Mouse (Mus musculus) heart, embryonic 16.5 days (tissue): ENCODE results near the gene Pla2g4a. TPM values are rescaled to one million over a fixed set of nuclear protein-coding genes. Genes with fewer than 3 reads are reported as not detected.
"Not testable (repeated sequence)": the region's sequence is repeated elsewhere in the genome, so short reads cannot be mapped to it uniquely, and the experiment has no call there.

ENCODE experiments used
- ATAC-seq: fragments of 200-750 bp; cut with Nextera tagmentation; replicated peaks from 2 replicates; pipeline ENCODE4 v1.8.0; 2017; ENCODE audit warnings: moderate number of reproducible peaks; ENCODE audit not compliant: insufficient read depth, low FRiP score; ENCODE audit errors: extremely low read depth
- H3K27ac ChIP-seq: fragments of 300-500 bp; sonication (generic); 2 replicates; pipeline ENCODE4 v1.5.1; 2014; ENCODE audit warnings: mild to moderate bottlenecking, low read length, control low read depth, moderate library complexity
- H3K27me3 ChIP-seq: fragments of 300-500 bp; sonication (generic); 2 replicates; pipeline ENCODE4 v1.6.1; 2014; ENCODE audit warnings: low read length, mixed read lengths; ENCODE audit not compliant: control insufficient read depth, insufficient read depth
- H3K36me3 ChIP-seq: fragments of 300-500 bp; sonication (generic); 2 replicates; pipeline ENCODE4 v1.6.1; 2014; ENCODE audit not compliant: control insufficient read depth, insufficient read depth
- H3K4me1 ChIP-seq: fragments of 300-500 bp; sonication (generic); 2 replicates; pipeline ENCODE4 v1.6.1; 2014; ENCODE audit warnings: low read length, mixed read lengths; ENCODE audit not compliant: control insufficient read depth, insufficient read depth
- H3K4me2 ChIP-seq: fragments of 300-500 bp; sonication (generic); 2 replicates; pipeline ENCODE4 v1.6.1; 2014; ENCODE audit warnings: low read depth, mild to moderate bottlenecking, control low read depth, low read length
- H3K4me3 ChIP-seq: fragments of 300-500 bp; sonication (generic); 2 replicates; pipeline ENCODE4 v1.5.1; 2014; ENCODE audit warnings: mild to moderate bottlenecking, control low read depth, low read length
- H3K9ac ChIP-seq: fragments of 300-500 bp; sonication (generic); 2 replicates; pipeline ENCODE4 v1.6.1; 2014; ENCODE audit warnings: low read length, control low read depth
- H3K9me3 ChIP-seq: fragments of 300-500 bp; sonication (generic); replicated peaks from 2 replicates; pipeline ENCODE4 v1.6.1; 2016; ENCODE audit warnings: low read length; ENCODE audit not compliant: control insufficient read depth
- WGBS: fragments of 180-500 bp; shearing (Covaris S2); extraction: QIAGEN DNeasy Blood & Tissue Kit; methylation state at CpG from one replicate; pipeline ENCODE4 v1.1.7; 2014; 5-methylcytosine and 5-hydroxymethylcytosine counted together
- polyA plus RNA-seq: library from polyadenylated mRNA; unstranded; fragments of >200 nt; fragmentation: Nextera tagmentation; extraction: Ambion mirVana; gene quantifications from 2 replicates; pipeline ENCODE4 v1.2.1, GENCODE M21; 2015

Pla2g4a gene
- polyA plus RNA-seq, 1 experiment from 2014 or later, result 6.9 TPM

GRCm38 (mm10) chr1:149946432-149946831 lies 14.7 kb downstream of the Pla2g4a start:
- no peak for ATAC-seq
- Histone ChIP-seq H3K27ac (no peak overlapping the region), H3K9me3 (no peaks in the 10 kb centered on the region), H3K4me2 (no peak overlapping the region), H3K27me3 (no peaks in the 10 kb centered on the region), H3K9ac (no peak overlapping the region), H3K4me1 (no peaks in the 10 kb centered on the region), H3K4me3 (no peak overlapping the region), H3K36me3 (no peaks in the 10 kb centered on the region)
- WGBS, result 86% methylated on average over 3 of the region's 3 CpGs

- ATAC-seq, result no peak
- Histone ChIP-seq H3K27ac (no peak overlapping the region), H3K9ac (no peak overlapping the region), H3K4me2 (no peak overlapping the region), H3K9me3 (no peaks in the 10 kb centered on the region), H3K4me1 (no peaks in the 10 kb centered on the region), H3K36me3 (no peaks in the 10 kb centered on the region), H3K27me3 (no peaks in the 10 kb centered on the region), H3K4me3 (no peak overlapping the region)
- 57% methylated on average over 2 of the region's 2 CpGs for WGBS
Observed at GRCm38 (mm10) chr1:149943611-149944010, 17.5 kb downstream of the Pla2g4a start.

- no peak overlapping the region for H3K4me3 ChIP-seq
- no peaks in the 10 kb centered on the region for H3K4me1 ChIP-seq
- no peak overlapping the region for H3K9ac ChIP-seq
- no peak overlapping the region for H3K27ac ChIP-seq
- no peaks in the 10 kb centered on the region for H3K36me3 ChIP-seq
- 60% methylated on average over 1 of the region's 1 CpGs for WGBS
- H3K4me2 ChIP-seq, result no peak overlapping the region
- H3K27me3 ChIP-seq, result no peaks in the 10 kb centered on the region
- no peaks in the 10 kb centered on the region for H3K9me3 ChIP-seq
- no peak for ATAC-seq
Observed at GRCm38 (mm10) chr1:149940301-149940700, 20.8 kb downstream of the Pla2g4a start.

- Histone ChIP-seq H3K27me3 (no peaks in the 10 kb centered on the region), H3K9me3 (no peaks in the 10 kb centered on the region), H3K27ac (no peak overlapping the region), H3K4me1 (no peaks in the 10 kb centered on the region), H3K36me3 (no peaks in the 10 kb centered on the region), H3K4me3 (no peak overlapping the region), H3K4me2 (no peak overlapping the region), H3K9ac (no peak overlapping the region)
- ATAC-seq, result no peak
- WGBS, result 67% methylated on average over 9 of the region's 9 CpGs
Observed at GRCm38 (mm10) chr1:149939261-149940032, 21.6 kb downstream of the Pla2g4a start.

GRCm38 (mm10) chr1:149937825-149938224 lies 23.3 kb downstream of the Pla2g4a start:
- Histone ChIP-seq H3K9me3 (no peaks in the 10 kb centered on the region), H3K4me2 (no peak overlapping the region), H3K9ac (no peak overlapping the region), H3K27ac (no peak overlapping the region), H3K36me3 (no peaks in the 10 kb centered on the region), H3K4me1 (no peaks in the 10 kb centered on the region), H3K4me3 (no peak overlapping the region), H3K27me3 (no peaks in the 10 kb centered on the region)
- ATAC-seq, result no peak
- 68% methylated on average over 4 of the region's 4 CpGs for WGBS

- ATAC-seq, result no peak
- no peaks in the 10 kb centered on the region for H3K27me3 ChIP-seq
- no peak overlapping the region for H3K4me3 ChIP-seq
- H3K27ac ChIP-seq, result no peak overlapping the region
- WGBS, result 75% methylated on average over 5 of the region's 5 CpGs
- H3K4me1 ChIP-seq, result no peaks in the 10 kb centered on the region
- no peak overlapping the region for H3K4me2 ChIP-seq
- H3K9me3 ChIP-seq, result no peaks in the 10 kb centered on the region
- H3K9ac ChIP-seq, result no peak overlapping the region
- no peaks in the 10 kb centered on the region for H3K36me3 ChIP-seq
Observed at GRCm38 (mm10) chr1:149929140-149929539, 31.9 kb downstream of the Pla2g4a start.

- not testable (repeated sequence) for H3K27me3 ChIP-seq, H3K9ac ChIP-seq, H3K36me3 ChIP-seq, H3K4me2 ChIP-seq, H3K27ac ChIP-seq, H3K4me1 ChIP-seq, H3K4me3 ChIP-seq, ATAC-seq, H3K9me3 ChIP-seq
- 70% methylated on average over 1 of the region's 1 CpGs for WGBS
Observed at GRCm38 (mm10) chr1:149923737-149924136, 37.4 kb downstream of the Pla2g4a start.

GRCm38 (mm10) chr1:149922219-149922618 lies 38.9 kb downstream of the Pla2g4a start:
- 41% methylated on average over 1 of the region's 1 CpGs for WGBS
- no peak overlapping the region for H3K4me2 ChIP-seq
- ATAC-seq, result no peak
- H3K27me3 ChIP-seq, result no peaks in the 10 kb centered on the region
- no peaks in the 10 kb centered on the region for H3K4me1 ChIP-seq
- H3K9ac ChIP-seq, result no peak overlapping the region
- no peak overlapping the region for H3K27ac ChIP-seq
- H3K36me3 ChIP-seq, result no peaks in the 10 kb centered on the region
- no peaks in the 10 kb centered on the region for H3K9me3 ChIP-seq
- no peak overlapping the region for H3K4me3 ChIP-seq

GRCm38 (mm10) chr1:149921325-149921724 lies 39.8 kb downstream of the Pla2g4a start:
- Histone ChIP-seq H3K36me3 (no peaks in the 10 kb centered on the region), H3K4me3 (no peak overlapping the region), H3K4me1 (no peaks in the 10 kb centered on the region), H3K27ac (no peak overlapping the region), H3K27me3 (no peaks in the 10 kb centered on the region), H3K9ac (no peak overlapping the region), H3K4me2 (no peak overlapping the region), H3K9me3 (no peaks in the 10 kb centered on the region)
- no peak for ATAC-seq
- 81% methylated on average over 5 of the region's 5 CpGs for WGBS
